8 mouse cellular contexts compared by ENCODE assay signal in genomic region chr4:152159285-152159678, GRCm38 (mm10). TPM values are rescaled to one million over a fixed set of nuclear protein-coding genes. Genes with fewer than 3 reads are reported as not detected.
DNase-seq lines count a peak whose midpoint lies in the region; ATAC-seq and TF ChIP-seq lines count a peak whose summit lies in the region.

No protein-coding gene starts in this region.

- H3K4me1 ChIP-seq in liver, adult 2 months (ENCODE audit: control insufficient read depth, insufficient read depth, low read length) = 0 out of 2 replicates have a peak, but pooled peaks cover 1% of the 10 kb centered on the region
- peaks cover 20% of the 10 kb centered on the region for H3K4me1 ChIP-seq in embryonic facial prominence, embryonic 15.5 days
- peaks cover 20% of the 10 kb centered on the region for H3K4me1 ChIP-seq in neural tube, embryonic 13.5 days (replicated peaks)

- H3K4me2 ChIP-seq in embryonic facial prominence, embryonic 15.5 days (replicated peaks) = peak overlapping the region; percentile 44
- peak overlapping the region; percentile 30; the same call in 1 of the 2 replicates for H3K4me2 ChIP-seq in neural tube, embryonic 13.5 days

- no peak for TF ChIP-seq POLR2A in liver, adult 2 months (IDR thresholded peaks at IDR 0.05; ENCODE audit: extremely low read depth, insufficient read depth, low read length)

- H3K36me3 ChIP-seq in liver, adult 2 months (ENCODE audit: control insufficient read depth, insufficient read depth, low read length) = no peaks in the 10 kb centered on the region
- no peaks in the 10 kb centered on the region for H3K36me3 ChIP-seq in embryonic facial prominence, embryonic 15.5 days
- H3K36me3 ChIP-seq in neural tube, embryonic 13.5 days = no peaks in the 10 kb centered on the region

- no peaks in the 10 kb centered on the region for H3K9me3 ChIP-seq in embryonic facial prominence, embryonic 15.5 days (replicated peaks)
- no peaks in the 10 kb centered on the region for H3K9me3 ChIP-seq in neural tube, embryonic 13.5 days

- 4% methylated on average over 19 of the region's 19 CpGs for WGBS in liver, adult 2 months
- WGBS in embryonic facial prominence, embryonic 15.5 days = 2% methylated on average over 19 of the region's 19 CpGs
- 2% methylated on average over 19 of the region's 19 CpGs for WGBS in neural tube, embryonic 13.5 days

- H3K9ac ChIP-seq in liver, adult 2 months (ENCODE audit: low read depth, low read length) = no peak overlapping the region
- H3K9ac ChIP-seq in embryonic facial prominence, embryonic 15.5 days = no peak overlapping the region
- no peak overlapping the region for H3K9ac ChIP-seq in neural tube, embryonic 13.5 days

- H3K27me3 ChIP-seq in liver, adult 2 months (ENCODE audit: control insufficient read depth, insufficient read depth, low read length) = peaks cover 13% of the 10 kb centered on the region
- H3K27me3 ChIP-seq in embryonic facial prominence, embryonic 15.5 days = peaks cover 84% of the 10 kb centered on the region
- peaks cover 88% of the 10 kb centered on the region for H3K27me3 ChIP-seq in neural tube, embryonic 13.5 days

- H3K79me2 ChIP-seq in liver, adult 2 months (ENCODE audit: control insufficient read depth, insufficient read depth, low read length) = no peaks in the 10 kb centered on the region

- 0 out of 2 replicates have a peak overlapping the region, but pooled peaks have one; percentile 1 for H3K4me3 ChIP-seq in liver, adult 2 months (ENCODE audit: insufficient read depth, low read depth, low read length)
- H3K4me3 ChIP-seq in embryonic facial prominence, embryonic 15.5 days (replicated peaks) = peak overlapping the region; percentile 24; the same call in 1 of the 2 replicates
- H3K4me3 ChIP-seq in neural tube, embryonic 13.5 days = peak overlapping the region; percentile 4; the same call in 1 of the 2 replicates

- no peak for ATAC-seq in embryonic facial prominence, embryonic 15.5 days (ENCODE audit: insufficient number of reproducible peaks, low FRiP score, low TSS enrichment, low read depth)
- ATAC-seq in neural tube, embryonic 13.5 days (ENCODE audit: low read depth) = no peak
- no peak for ATAC-seq in erythroid progenitor cell, adult 5-6 weeks (replicated peaks; ENCODE audit: low FRiP score, poor library complexity, severe bottlenecking)

- TF ChIP-seq CTCF in liver, adult 2 months (IDR thresholded peaks at IDR 0.05; ENCODE audit: low read depth, low read length) = no peak

- no peak overlapping the region for H3K27ac ChIP-seq in liver, adult 2 months (replicated peaks; ENCODE audit: insufficient read depth, low read depth, low read length)
- H3K27ac ChIP-seq in embryonic facial prominence, embryonic 15.5 days (replicated peaks) = no peak overlapping the region
- H3K27ac ChIP-seq in neural tube, embryonic 13.5 days (replicated peaks) = no peak overlapping the region

- no peak for DNase-seq in liver, adult 2 months (ENCODE audit: extremely low read depth, low read depth, low spot score)
- no peak for DNase-seq in liver
- DNase-seq in kidney, postnatal 36 days = peak; percentile 30 to 59
- no peak for DNase-seq in Muller cell, postnatal 12 days (ENCODE audit: inconsistent ontology term)
- no peak for DNase-seq in cerebellum, postnatal 10 days

RNA-seq across cellular contexts. Expression of gene Hes2, which starts 0.6 kb away (rescaled TPM):
- total RNA-seq in liver, adult 2 months (2014; rRNA removed) = not detected in 2 replicates
- not detected in 2 replicates for polyA plus RNA-seq in liver, adult 2 months (2012; rRNA removed)
- polyA plus RNA-seq in embryonic facial prominence, embryonic 15.5 days (2015; fragmentation: Nextera tagmentation; extraction: Ambion mirVana) = 1.6 and 1.9 TPM in 2 replicates
- 0.13 and 0.15 TPM in 2 replicates for polyA plus RNA-seq in neural tube, embryonic 13.5 days (2015; fragmentation: Nextera tagmentation; extraction: Ambion mirVana)
- not detected in 2 replicates for total RNA-seq in erythroid progenitor cell, adult 5-6 weeks (2015; ENCODE audit: low replicate concordance)
- not detected in 2 replicates for total RNA-seq in erythroid progenitor cell, adult 5-6 weeks (2017; ENCODE audit: low replicate concordance)

RNA-seq across cellular contexts. Expression of gene Espn, which starts 7.1 kb away (rescaled TPM):
- total RNA-seq in liver, adult 2 months (2014; rRNA removed) = 0.20 and 0.28 TPM in 2 replicates
- 0.47 and 1.4 TPM in 2 replicates for polyA plus RNA-seq in liver, adult 2 months (2012; rRNA removed)
- polyA plus RNA-seq in embryonic facial prominence, embryonic 15.5 days (2015; fragmentation: Nextera tagmentation; extraction: Ambion mirVana) = 7.5 TPM in 2 replicates
- 0.21 and 0.51 TPM in 2 replicates for polyA plus RNA-seq in neural tube, embryonic 13.5 days (2015; fragmentation: Nextera tagmentation; extraction: Ambion mirVana)
- 0.72 TPM in 1 of 2 replicates, not detected in the other for total RNA-seq in erythroid progenitor cell, adult 5-6 weeks (2015; ENCODE audit: low replicate concordance)
- not detected in 2 replicates for total RNA-seq in erythroid progenitor cell, adult 5-6 weeks (2017; ENCODE audit: low replicate concordance)

RNA-seq across cellular contexts. Expression of gene Acot7, which starts 18.7 kb away (rescaled TPM):
- total RNA-seq in liver, adult 2 months (2014; rRNA removed) = 9.3 and 10.7 TPM in 2 replicates
- 18.4 and 20.8 TPM in 2 replicates for polyA plus RNA-seq in liver, adult 2 months (2012; rRNA removed)
- 65.5 and 77.0 TPM in 2 replicates for polyA plus RNA-seq in embryonic facial prominence, embryonic 15.5 days (2015; fragmentation: Nextera tagmentation; extraction: Ambion mirVana)
- polyA plus RNA-seq in neural tube, embryonic 13.5 days (2015; fragmentation: Nextera tagmentation; extraction: Ambion mirVana) = 316 and 346 TPM in 2 replicates
- total RNA-seq in erythroid progenitor cell, adult 5-6 weeks (2015; ENCODE audit: low replicate concordance) = 15.1 and 30.2 TPM in 2 replicates
- total RNA-seq in erythroid progenitor cell, adult 5-6 weeks (2017; ENCODE audit: low replicate concordance) = 3.7 and 3.9 TPM in 2 replicates

RNA-seq across cellular contexts. Expression of gene Tnfrsf25, which starts 43.5 kb away (rescaled TPM):
- 0.13 and 0.28 TPM in 2 replicates for total RNA-seq in liver, adult 2 months (2014; rRNA removed)
- polyA plus RNA-seq in liver, adult 2 months (2012; rRNA removed) = 0.54 and 0.72 TPM in 2 replicates
- polyA plus RNA-seq in embryonic facial prominence, embryonic 15.5 days (2015; fragmentation: Nextera tagmentation; extraction: Ambion mirVana) = 1.5 and 2.0 TPM in 2 replicates
- polyA plus RNA-seq in neural tube, embryonic 13.5 days (2015; fragmentation: Nextera tagmentation; extraction: Ambion mirVana) = 0.84 and 1.8 TPM in 2 replicates
- not detected in 2 replicates for total RNA-seq in erythroid progenitor cell, adult 5-6 weeks (2015; ENCODE audit: low replicate concordance)
- total RNA-seq in erythroid progenitor cell, adult 5-6 weeks (2017; ENCODE audit: low replicate concordance) = 2.0 TPM in 1 of 2 replicates, not detected in the other

Comparison
In these comparisons a context has a peak if more than half of its experiments do, and no peak if none do; other contexts are left out.
1. DNase-seq: peak in kidney, postnatal 36 days (2 of 2); none in liver, adult 2 months (single experiment), liver (single experiment), Muller cell, postnatal 12 days (single experiment) and cerebellum, postnatal 10 days (0 of 2).
2. Peak in every context shown above with its lines, with median percentiles within 50 percentile points of each other: H3K4me3 ChIP-seq.